Mouse (Mus musculus) C2C12 (cell line): Measurements from ENCODE around the gene Erbin. TPM values are rescaled to one million over a fixed set of nuclear protein-coding genes. Genes with fewer than 3 reads are reported as not detected.

Experiments
- H3K27me3 ChIP-seq: one replicate; pipeline ENCODE4 v1.6.1; 2011; ENCODE audit not compliant: control insufficient read depth, insufficient read depth, insufficient read length
- H3K36me3 ChIP-seq: one replicate; pipeline ENCODE4 v1.6.1; 2011; ENCODE audit not compliant: control insufficient read depth, insufficient read depth
- H3K4me3 ChIP-seq: one replicate; pipeline ENCODE4 v1.5.1; 2011; ENCODE audit warnings: mild to moderate bottlenecking, control low read depth; ENCODE audit not compliant: poor library complexity, insufficient read depth, severe bottlenecking
- H3K79me2 ChIP-seq: one replicate; pipeline ENCODE4 v1.6.1; 2011; ENCODE audit not compliant: control insufficient read depth, insufficient read depth
- H3K79me3 ChIP-seq: one replicate; pipeline ENCODE4 v1.6.1; 2011; ENCODE audit warnings: low read depth, control low read depth
- H3ac ChIP-seq: one replicate; pipeline ENCODE3; 2011; ENCODE audit warnings: low read depth; ENCODE audit not compliant: control insufficient read depth, insufficient read length
- CEBPB ChIP-seq: IDR thresholded peaks from one replicate; pipeline ENCODE4 v1.6.1; 2011; ENCODE audit warnings: low read depth, mild to moderate bottlenecking, control low read depth, moderate library complexity
- CTCF ChIP-seq: IDR thresholded peaks from one replicate; pipeline ENCODE4 v1.5.1; 2011; ENCODE audit not compliant: control insufficient read depth, insufficient read depth, insufficient read length
- FOSL1 ChIP-seq: IDR thresholded peaks from one replicate; pipeline ENCODE4 v1.8.0; 2011; ENCODE audit warnings: mild to moderate bottlenecking, low read length; ENCODE audit not compliant: poor library complexity, insufficient read depth, severe bottlenecking
- MAX ChIP-seq: IDR thresholded peaks from one replicate; pipeline ENCODE4 v1.6.1; 2011; ENCODE audit warnings: mild to moderate bottlenecking, control low read depth
- MYOD1 ChIP-seq: IDR thresholded peaks from one replicate; pipeline ENCODE4 v1.6.1; 2011; ENCODE audit warnings: low read depth; ENCODE audit not compliant: control insufficient read depth, insufficient read length
- MYOG ChIP-seq: IDR thresholded peaks from one replicate; pipeline ENCODE4 v1.6.1; 2011; ENCODE audit not compliant: control insufficient read depth, insufficient read length; ENCODE audit errors: extremely low read depth
- USF1 ChIP-seq: IDR thresholded peaks from one replicate; pipeline ENCODE4 v1.6.1; 2011; ENCODE audit warnings: low read depth, mild to moderate bottlenecking, control low read depth, moderate library complexity
- polyA plus RNA-seq: library from polyadenylated mRNA; unstranded; fragments of >200 nt; fragmentation: generic; extraction: Trizol; gene quantifications from one replicate; pipeline ENCODE4 v1.2.1, GENCODE M21; 2012; ENCODE audit warnings: missing spikeins

The Erbin gene
- polyA plus RNA-seq, 1 experiment = 7.5 TPM

DNA sequence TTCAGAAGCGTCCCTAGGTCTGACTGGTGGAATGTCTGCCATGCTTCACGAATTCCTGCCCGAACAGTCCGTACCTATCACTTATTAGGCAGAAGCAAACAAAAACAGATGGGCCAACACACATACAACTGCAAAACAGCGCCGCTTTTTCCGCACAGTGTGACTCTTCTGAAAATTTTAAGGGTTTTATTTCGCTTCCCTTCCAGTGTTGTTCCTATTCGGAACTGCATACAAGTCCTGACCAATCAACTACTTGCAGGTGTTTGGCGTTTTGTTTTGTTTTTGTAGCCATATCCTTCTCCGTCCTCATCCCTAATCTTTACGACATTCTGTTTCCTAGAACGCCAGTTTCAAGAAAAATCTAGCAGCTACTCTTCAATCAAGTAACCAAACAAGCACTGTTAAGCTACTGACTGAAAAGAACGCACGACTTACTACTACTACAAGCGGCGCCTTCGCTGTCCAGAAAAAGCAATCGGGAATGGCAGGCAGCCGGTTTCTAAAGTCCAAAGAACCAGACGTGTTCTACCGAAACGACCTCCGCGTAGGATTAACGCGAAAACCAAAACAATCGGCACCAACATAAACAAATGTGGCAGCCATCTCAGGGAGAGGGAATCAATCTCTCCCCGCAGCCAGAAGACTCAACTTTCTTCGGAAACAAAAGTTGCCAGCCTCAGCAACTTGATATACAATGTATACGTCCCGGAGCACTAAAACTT, 919 bp downstream of the Erbin start:
- H3K79me3 ChIP-seq = peaks cover 55% of the 10 kb centered on the region
- TF ChIP-seq CTCF = no peak
- TF ChIP-seq MYOD1 = no peak
- no peak for TF ChIP-seq FOSL1
- TF ChIP-seq MYOG = no peak
- no peak for TF ChIP-seq USF1
- TF ChIP-seq MAX = no peak
- no peak for TF ChIP-seq CEBPB

DNA sequence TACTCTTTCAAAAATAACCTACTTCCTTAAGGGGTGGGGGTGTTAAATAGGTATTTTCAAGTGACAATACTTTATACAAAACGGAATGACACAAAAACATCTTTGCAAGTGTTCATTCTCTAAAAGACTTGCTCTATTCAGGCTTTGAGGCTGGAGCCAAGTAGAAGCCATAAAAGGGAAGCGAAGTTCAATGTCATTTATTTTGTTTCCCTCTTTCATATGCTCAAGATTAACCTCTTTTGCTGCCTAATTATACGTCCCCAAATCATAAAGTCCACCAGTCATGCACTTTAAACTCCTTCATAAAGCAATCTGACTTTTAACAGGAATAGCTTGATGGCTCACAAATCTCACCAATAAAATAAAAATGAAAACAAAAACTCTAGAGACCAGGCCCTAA, 1.9 kb downstream of the Erbin start:
- H3K36me3 ChIP-seq = no peaks in the 10 kb centered on the region
- H3K4me3 ChIP-seq = peak overlapping the region; percentile 55
- H3K27me3 ChIP-seq = no peaks in the 10 kb centered on the region
- H3ac ChIP-seq = no peak overlapping the region
- TF ChIP-seq MAX (no peak), MYOD1 (no peak)
- peaks cover 69% of the 10 kb centered on the region for H3K79me2 ChIP-seq
- peaks cover 63% of the 10 kb centered on the region for H3K79me3 ChIP-seq

More for the DNA sequence above, 919 bp downstream of the Erbin start:
- Histone ChIP-seq H3K79me2 (peaks cover 60% of the 10 kb centered on the region), H3K36me3 (no peaks in the 10 kb centered on the region), H3K27me3 (no peaks in the 10 kb centered on the region), H3K4me3 (peak overlapping the region; percentile 55), H3ac (peak overlapping the region; percentile 99)

DNA sequence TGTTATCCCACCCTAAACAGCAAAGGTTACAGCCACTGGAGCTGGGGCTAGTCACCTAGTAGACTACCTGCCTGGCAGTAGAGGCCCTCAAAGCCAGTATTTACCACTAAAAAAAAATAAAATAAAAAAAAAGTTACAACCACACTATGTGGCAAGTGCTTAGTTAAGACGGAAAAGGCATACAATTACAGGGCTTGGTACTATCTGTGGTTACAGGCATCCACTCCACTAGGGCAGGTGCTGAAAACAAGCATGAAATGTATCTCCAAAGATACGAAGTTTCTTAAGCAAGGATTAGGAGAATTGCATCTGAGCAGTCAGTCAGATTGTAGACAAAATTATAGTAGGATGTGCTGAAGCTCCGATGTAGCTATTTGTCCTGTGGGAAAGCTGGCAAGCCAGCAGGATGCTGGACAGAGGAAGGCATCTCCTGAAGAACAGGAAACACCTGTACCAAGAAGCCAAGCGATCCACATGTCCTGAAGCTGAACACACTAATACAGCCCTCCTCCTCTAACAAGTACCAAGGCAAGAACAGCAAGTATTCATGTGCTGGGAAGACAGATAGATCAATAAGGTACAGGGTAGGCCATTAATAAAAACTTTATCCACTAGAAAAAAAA, 6.1 kb downstream of the Erbin start:
- no peak overlapping the region for H3ac ChIP-seq
- no peaks in the 10 kb centered on the region for H3K36me3 ChIP-seq
- TF ChIP-seq USF1 (no peak), MAX (no peak), CTCF (no peak), MYOD1 (no peak), FOSL1 (no peak), MYOG (no peak), CEBPB (no peak)
- no peaks in the 10 kb centered on the region for H3K27me3 ChIP-seq
- H3K4me3 ChIP-seq = no peak overlapping the region
- peaks cover 100% of the 10 kb centered on the region for H3K79me2 ChIP-seq
- H3K79me3 ChIP-seq = peaks cover 96% of the 10 kb centered on the region

DNA sequence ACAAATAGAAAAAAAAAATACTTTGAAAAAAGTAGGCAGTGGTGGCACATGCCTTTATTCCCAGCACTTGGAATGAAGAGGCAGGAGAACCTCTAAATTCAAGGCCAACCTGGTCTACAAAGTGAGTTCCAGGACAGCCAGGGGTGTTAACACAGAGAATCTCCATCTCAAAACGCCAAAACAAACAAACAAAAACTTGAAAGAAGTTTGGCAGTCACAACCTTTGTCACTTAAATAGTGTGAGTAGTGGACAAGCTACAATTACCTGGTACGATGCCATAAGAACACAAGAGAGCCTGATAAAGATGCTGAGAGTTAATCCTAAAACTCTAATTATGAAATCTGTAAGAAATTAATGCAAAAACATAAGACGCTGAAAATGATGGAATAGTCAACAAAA, 8.0 kb downstream of the Erbin start:
- Histone ChIP-seq H3K4me3 (no peak overlapping the region), H3K27me3 (no peaks in the 10 kb centered on the region), H3K36me3 (no peaks in the 10 kb centered on the region), H3K79me2 (peaks cover 100% of the 10 kb centered on the region), H3K79me3 (peaks cover 93% of the 10 kb centered on the region), H3ac (no peak overlapping the region)
- TF ChIP-seq USF1 = no peak
- no peak for TF ChIP-seq MYOD1
- no peak for TF ChIP-seq CTCF
- TF ChIP-seq CEBPB = no peak
- TF ChIP-seq FOSL1 = no peak
- TF ChIP-seq MYOG = no peak
- no peak for TF ChIP-seq MAX

DNA sequence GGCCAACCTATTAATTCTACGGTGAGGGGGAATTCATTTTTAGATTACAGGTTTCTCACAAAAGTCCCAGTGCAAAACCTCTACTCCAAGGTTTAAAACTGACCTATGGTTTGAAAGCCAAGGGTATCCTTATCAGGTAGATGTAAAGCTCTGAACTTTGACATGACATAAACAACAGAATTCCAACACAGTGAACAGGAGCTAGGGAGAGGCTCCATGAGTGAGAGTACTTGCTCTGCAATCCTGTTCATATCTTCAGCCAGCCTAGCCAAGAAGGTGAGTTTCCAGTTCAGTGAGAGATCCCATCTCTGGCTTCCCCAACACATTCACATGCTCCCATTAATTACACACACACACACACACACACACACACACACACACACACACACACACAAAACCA, 9.7 kb downstream of the Erbin start:
- Histone ChIP-seq H3K27me3 (no peaks in the 10 kb centered on the region), H3K79me2 (peaks cover 94% of the 10 kb centered on the region), H3K79me3 (peaks cover 87% of the 10 kb centered on the region), H3K4me3 (no peak overlapping the region), H3K36me3 (no peaks in the 10 kb centered on the region), H3ac (no peak overlapping the region)
- no peak for TF ChIP-seq FOSL1
- TF ChIP-seq MYOG = no peak
- TF ChIP-seq MYOD1 = no peak
- no peak for TF ChIP-seq CEBPB
- TF ChIP-seq MAX = no peak
- TF ChIP-seq CTCF = no peak
- TF ChIP-seq USF1 = no peak

DNA sequence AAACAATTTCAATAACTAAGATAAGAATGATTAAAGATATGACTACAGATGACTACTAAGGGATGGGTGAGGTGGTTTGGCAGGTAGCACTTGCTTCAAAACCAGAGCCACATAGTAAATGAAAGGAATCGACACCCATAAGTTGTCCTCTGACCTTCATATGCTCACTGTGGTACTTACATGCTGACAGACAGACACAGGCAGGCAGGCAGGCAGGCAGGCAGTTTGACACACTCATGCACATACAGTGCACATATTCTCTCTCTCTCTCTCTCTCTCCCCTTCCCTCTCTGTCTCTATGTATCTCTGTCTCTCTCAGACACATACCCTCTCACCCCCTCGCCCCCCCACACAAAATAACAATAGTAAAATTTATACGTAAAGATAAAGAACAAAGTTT, 10.4 kb downstream of the Erbin start:
- H3ac ChIP-seq = no peak overlapping the region
- H3K27me3 ChIP-seq = no peaks in the 10 kb centered on the region
- peaks cover 87% of the 10 kb centered on the region for H3K79me2 ChIP-seq
- TF ChIP-seq MYOG = no peak
- no peak for TF ChIP-seq CTCF
- no peak for TF ChIP-seq FOSL1
- no peak for TF ChIP-seq MYOD1
- TF ChIP-seq USF1 = no peak
- no peak for TF ChIP-seq CEBPB
- TF ChIP-seq MAX = no peak
- H3K36me3 ChIP-seq = no peaks in the 10 kb centered on the region
- H3K4me3 ChIP-seq = no peak overlapping the region
- H3K79me3 ChIP-seq = peaks cover 82% of the 10 kb centered on the region
